Mouse (Mus musculus): ENCODE results near the gene Tbc1d13. TPM values are rescaled to one million over a fixed set of nuclear protein-coding genes. Genes with fewer than 3 reads are reported as not detected.
"Not testable (repeated sequence)": the region's sequence is repeated elsewhere in the genome, so short reads cannot be mapped to it uniquely, and the experiment has no call there.

The Tbc1d13 gene
- polyA plus RNA-seq, 2 experiments from 2014 or later = 6.8 to 6.9 TPM

DNA sequence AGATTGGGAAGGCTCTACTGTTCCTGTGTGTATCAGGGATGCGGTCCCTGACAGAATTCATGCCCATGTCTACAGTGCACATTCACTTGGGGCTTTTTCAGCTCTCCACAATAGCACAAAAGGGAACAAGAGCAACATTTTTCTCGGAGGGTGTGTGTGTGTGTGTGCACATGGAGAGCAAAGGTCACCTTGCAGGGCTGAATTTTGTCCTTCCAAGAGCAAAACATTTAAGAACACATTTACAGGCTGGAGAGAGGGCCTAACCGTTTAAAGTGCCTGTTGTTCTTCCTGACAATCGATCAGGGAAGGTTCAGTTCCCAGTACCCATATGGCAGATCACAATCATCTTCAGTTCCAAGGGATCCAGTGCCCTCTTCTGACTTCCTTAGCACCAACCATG is 3.4 kb upstream of the Tbc1d13 start:
- no peak for ATAC-seq

DNA sequence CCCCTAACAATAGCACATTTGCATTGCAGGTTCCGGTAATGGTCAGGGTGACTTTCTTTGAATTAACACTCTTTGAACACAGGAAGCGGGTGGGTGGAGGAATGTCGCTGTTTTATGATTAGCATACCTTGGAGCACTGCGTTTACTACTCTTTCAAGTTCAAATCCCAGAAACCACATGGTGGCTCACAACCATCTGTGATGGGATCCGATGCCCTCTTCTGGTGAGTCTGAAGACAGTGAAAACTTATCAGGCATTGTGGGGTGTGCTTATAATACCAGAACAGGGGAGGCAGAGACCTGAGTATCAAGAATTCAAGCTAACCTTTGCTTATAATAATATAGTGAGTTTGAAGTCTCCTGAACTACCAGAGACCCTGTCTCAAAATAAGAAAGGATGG is 2.3 kb upstream of the Tbc1d13 start:
- ATAC-seq = not testable (repeated sequence)

DNA sequence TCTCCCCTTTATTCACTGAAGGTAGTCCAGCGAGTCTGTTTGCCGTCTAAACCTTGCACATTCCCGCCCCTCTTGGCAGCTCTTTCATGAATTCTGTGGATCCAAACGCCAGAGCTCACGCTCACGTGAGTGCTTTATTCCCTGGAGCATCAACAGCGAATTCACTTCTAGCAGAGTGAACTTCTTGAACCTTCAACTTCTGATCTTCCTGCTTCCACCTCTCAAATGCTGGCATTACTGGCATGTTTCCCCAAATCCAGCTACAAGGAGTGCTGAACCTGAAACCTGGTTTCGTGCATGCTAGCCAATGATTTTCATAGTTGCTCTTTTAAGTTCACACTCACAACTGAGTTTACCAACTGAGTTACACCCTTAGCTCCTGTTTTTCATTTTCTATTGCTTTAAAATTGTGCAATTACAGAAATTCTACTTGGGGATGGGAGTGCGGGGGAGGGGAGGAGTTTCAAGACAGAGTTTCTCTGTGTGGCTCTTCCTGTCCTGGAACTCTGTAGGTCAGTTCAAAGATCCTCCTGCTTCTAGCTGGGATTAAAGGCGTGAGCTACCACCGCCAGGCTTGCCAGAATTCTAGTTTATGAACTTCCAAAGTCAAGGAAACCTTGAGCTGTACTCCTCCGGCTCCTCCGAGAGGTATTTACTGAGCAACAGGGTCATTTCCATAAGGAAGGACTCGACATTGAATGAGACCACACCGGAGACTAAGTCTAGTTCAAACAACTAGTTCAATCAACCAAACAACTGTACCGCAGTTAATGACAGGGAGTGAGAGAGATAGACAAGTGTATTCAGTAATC is 539 bp upstream of the Tbc1d13 start:
- no peak for ATAC-seq

DNA sequence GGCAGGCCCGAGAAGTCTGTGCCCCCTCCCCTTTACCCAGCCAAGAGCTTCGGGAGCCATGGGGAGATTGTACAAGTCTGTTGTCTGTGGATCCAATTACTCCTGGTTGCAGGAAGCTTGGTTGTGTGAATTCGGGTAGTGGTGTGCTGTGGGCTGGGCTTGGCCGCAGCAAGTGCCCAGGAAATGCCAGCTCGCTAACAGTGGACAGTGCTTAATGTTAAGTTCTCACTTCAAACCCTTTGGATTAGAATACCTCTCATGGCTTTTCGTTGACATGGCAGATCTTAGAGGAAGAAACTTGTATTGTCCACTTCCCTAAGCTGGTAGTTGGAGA is 799 bp downstream of the Tbc1d13 start:
- no peak for ATAC-seq

DNA sequence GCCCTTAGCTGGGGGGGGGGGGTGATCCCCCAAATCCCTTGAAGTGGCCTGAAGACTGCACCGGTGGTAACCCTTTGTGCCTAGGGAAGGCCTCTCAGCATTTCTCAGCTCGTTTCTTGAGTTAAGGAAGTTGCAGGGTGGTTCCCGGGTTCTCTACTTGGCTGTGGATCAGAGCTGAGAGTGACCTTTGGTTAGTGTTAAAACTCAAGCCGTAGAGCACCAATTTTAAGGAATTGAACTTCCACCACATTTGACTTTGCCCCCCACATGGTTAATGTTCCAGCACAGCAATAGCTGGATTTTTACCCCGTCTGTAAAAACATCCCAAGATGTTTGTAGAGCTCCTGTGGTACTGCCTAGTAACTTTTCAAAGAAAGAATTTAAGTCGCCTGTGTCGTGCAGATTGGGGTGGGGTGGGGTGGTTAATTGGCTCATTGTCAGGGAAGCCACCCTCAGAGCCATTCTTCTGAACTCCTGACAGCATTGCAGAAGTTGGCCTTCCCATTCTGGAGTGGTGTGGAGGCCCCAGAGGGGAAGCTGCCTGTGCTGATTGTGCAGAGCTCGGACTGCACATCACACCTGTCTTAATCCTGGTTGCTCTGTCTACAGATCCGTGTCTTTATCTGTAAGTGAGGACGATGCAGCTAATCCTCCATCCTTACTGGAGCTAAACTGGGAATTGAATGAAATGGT is 1.5 kb downstream of the Tbc1d13 start:
- ATAC-seq = no peak

DNA sequence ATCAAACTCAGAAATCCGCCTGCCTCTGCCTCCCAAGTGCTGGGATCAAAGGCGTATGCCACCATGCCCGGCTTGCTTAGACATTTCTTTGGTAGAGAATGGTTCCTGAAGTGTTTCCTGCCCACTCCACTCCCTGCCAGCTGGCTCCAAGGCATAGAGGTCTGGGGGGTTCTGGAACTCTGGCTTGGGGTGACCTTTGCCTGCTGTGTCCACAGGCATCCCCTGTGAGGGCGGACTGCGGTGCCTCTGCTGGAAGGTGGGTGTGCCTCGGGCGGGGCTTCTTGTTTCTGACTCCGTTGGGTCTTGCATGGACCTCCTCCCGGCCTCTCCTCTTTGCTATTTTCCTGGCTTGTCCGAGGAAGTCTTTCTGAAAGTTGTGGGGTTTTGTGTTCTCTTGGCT is 2.9 kb downstream of the Tbc1d13 start:
- no peak for ATAC-seq

DNA sequence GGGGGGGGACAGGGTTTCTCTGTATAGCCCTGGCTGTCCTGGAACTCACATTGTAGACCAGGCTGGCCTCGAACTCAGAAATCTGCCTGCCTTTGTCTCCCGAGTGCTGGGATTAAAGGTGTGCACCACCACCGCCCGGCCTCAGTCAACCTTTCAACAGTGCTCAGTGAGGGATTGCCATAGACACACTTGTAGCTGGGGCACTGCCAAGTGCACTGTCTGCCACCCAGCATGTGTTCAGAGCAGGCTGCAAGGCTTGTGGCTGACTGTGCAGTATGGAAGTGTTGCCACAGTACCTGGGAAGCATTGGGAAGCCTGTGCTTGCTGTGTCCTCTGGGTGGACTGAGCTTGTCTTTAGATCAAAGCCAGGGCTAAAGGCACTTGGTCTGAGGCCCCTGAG is 6.5 kb downstream of the Tbc1d13 start:
- ATAC-seq = not testable (repeated sequence)

DNA sequence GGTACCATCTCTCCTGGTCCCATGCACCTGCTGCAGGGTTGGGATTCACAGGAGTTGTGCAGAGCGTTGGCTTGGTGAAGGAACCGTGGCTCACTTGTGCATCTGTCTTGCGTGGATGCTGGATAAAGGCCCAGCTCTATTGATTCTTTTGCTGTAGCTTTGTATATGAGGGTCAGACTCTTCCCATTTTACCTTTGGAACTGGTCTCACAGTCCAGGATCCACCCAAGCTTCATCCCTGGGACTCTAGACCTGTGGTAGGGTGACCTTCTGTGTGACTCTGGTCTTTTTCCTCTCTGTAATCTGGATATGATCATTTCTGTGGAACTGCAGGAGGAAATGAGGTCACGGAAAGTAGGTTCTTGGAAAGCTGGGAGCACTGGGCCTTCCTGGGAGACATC is 10.9 kb downstream of the Tbc1d13 start:
- ATAC-seq = no peak

DNA sequence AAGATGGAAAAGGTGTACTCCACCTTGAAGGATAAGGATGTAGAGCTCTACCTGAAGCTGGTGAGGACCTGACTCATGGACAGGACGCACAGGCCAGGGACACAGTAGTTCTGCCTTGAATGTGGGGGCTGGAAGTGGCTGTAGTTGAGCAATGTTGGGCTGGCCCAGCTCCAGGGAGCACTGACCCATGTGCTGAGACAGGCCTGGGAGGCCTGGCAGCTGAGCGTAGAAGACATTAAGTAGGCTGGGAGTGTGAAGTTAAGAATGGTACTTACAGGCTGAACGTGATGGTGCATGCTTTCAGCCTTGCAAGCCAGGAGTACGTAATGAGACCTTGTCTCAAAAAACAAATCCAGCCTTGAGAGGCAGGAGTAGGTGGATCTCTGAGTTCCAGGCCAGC is 13.9 kb downstream of the Tbc1d13 start:
- no peak for ATAC-seq

DNA sequence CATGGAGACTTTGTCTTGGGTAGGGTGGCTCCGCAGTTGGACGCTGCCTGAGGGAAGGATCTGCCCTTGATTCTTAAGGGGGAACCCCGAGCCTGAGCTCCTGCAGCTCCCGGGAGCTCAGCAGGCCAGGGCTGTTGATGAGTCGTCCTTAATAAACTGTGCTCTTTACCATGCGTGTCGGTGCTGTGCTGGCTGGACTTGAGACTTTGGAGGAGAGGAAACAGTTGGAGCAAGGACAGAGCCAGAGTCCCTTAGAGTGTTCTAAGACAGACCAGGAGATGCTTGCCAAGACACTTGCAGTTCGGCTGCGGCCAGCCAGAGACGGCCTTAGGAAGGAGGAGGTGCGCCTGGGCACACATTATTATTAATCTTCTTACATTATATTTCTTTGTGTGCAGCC is 18.3 kb downstream of the Tbc1d13 start:
- ATAC-seq = no peak

DNA sequence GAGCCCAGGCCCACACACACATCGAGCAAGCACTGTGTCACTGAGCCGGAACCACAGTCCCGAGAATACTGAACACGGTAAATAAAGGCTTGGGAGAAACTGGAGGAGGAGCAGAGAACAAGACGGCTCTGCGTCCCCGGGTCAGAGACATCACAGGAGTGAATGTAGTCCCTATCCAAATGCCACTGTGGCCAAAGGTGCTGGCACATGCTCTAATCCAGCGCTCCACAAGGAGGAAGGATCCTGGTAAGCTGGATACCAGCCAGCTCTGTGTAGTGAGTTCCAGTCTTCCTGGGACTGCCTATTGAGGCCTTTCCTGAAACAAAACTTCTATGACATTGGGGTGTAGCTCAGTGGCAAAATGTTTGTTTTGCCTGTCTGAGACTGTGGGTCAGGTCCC is 19.1 kb downstream of the Tbc1d13 start:
- no peak for ATAC-seq

DNA sequence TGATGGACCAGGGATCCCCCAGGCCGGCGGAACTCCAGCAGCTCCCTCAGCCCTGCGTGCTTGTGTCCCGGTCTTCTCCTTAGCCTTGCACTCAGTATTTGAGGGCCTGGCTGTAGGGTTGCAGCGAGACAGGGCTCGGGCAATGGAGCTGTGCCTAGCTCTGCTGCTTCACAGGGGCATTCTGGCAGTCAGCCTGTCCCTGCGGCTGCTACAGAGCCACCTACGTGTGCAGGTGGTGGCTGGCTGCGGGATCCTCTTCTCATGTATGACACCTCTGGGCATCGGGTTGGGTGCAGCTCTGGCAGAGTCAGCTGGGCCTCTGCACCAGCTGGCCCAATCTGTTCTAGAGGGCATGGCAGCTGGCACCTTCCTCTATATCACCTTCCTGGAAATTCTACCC is 26.3 kb downstream of the Tbc1d13 start:
- not testable (repeated sequence) for ATAC-seq

DNA sequence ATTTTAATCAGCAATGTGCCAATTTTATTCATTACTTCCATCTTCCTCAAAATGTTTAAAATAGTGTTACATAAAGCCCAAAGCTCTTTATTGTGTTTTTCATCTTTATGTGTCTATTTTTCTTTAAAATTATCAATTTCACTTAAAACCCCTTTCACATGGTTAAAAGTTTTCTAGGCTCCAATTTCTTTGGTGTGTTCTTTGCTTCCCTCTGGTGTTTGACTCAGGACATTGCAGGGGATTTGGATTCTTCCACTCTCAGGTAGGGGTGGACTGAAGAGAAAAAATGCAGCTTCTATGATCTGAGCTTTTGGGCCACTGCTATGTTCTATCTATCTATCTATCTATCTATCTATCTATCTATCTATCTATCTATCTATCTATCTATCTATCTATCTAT is 28.3 kb downstream of the Tbc1d13 start:
- no peak for ATAC-seq

DNA sequence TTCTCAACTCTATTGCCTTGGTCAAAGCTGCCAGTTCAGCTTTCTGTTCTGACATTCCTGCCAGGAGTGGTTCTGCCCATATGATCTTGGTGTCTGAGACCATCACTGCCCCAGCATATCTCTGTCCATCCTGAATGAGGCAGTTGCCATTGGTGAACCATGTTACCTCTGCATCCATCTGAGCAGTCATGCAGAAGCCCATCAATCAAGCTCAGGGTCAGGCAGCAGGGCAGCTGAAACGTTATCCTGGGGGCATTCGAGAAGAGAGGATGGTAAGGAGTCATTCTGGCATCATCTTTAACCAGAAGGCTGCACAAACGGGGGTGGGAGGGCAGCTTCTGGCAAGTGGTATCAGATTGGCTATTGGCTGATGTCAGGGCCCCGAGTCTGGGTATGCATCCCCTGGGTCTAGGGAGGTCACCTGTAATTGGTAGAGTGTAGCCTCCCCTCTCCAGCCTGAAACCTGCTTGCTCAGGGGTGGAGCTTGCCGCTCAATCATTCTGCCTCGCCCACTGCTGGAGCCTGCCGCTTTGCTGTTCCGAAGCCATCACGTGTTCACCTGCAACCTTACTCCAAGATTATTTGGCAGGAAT is 30.9 kb downstream of the Tbc1d13 start:
- no peak for ATAC-seq

DNA sequence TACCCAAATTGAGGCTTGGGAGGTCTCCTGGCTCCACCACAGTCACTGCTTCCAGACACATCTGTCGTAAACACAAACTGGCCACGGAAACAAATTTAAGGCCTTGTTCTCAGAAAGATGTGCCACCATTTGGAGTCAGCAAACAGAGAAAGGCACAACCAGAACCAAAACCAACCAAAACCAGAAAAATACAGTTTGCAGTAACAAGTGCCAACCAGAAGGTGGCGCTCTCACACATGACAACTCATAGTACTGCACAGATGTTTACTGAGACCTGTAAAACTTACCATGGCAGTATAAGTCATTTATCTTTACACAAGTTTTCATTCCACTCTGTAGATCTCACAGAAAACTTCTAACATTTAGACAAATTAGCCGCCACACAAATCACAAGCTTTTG is 33.1 kb downstream of the Tbc1d13 start:
- ATAC-seq = no peak

DNA sequence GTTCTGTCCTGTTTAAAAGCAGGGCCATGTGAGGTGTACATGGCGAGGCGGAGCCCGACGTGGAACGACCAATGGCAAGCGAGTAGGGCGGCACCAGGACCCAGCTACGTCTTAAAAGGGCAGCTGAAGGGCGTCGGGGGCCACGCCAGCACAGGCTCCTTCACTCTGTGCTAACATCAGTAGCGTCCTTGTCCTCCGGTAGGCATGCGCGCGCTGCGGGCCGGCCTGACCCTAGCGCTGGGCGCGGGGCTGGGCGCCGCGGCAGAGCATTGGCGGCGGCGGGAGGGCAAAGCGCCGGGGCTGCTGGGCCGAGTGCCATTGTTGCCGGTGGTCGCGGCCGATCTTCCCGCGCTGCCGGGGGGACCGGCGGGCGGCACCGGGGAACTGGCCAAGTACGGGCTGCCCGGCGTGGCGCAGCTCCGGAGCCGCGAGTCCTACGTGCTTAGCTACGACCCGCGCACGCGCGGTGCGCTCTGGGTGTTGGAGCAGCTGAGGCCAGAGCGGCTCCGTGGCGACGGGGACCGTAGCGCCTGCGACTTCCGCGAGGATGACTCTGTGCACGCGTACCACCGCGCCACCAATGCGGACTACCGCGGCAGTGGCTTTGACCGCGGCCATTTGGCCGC is 37.9 kb downstream of the Tbc1d13 start, which contains the start of gene Endog:
Endog (plus strand) TSS at position 123 of the 626 bp plus-strand sequence.
- ATAC-seq = peak; percentile 88

DNA sequence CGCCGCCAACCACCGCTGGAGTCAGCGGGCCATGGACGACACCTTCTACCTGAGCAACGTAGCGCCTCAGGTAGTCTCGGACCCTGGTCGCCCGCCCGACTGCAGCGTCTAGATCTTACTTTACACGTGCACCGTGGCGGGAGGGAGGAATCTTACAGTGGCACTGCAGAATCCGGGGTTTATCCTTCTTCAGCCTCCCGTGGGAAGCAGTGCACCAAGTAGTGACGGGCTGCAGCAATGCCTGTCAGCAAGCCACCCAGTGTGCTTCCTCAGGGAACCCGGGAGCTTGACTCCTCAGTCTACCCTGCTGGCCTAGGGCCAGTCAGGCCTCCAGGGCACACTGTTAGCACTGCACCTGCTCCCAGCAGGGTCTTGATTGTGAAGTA is 38.4 kb downstream of the Tbc1d13 start:
- peak; percentile 8 for ATAC-seq

DNA sequence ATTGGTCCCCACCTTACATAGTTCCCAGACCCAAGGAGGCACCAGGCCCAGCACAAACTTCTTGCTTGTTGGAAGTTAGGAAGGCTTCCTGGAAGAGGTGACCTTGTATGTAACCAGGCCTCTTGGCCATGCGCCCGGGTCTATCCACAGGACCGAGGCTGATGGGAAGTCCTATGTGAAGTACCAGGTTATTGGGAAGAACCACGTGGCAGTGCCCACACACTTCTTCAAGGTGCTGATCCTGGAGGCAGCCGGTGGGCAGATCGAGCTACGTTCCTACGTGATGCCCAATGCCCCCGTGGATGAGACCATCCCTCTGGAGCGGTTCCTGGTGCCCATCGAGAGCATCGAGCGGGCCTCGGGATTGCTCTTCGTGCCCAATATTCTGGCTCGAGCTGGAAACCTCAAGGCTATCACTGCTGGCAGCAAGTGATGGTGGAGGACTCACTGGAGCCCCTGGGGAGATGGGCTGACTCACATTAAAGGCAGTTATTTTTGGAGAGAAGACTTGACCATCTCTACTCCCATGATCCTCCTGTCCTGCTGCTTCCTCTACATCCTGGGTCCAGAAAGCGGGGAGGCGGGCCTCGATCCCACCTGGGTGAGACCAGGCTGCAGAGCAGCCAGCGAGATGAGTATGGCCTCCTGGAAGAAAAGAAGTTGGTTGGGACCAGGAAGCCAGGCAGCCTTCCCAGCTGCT is 40.1 kb downstream of the Tbc1d13 start:
- ATAC-seq = no peak

DNA sequence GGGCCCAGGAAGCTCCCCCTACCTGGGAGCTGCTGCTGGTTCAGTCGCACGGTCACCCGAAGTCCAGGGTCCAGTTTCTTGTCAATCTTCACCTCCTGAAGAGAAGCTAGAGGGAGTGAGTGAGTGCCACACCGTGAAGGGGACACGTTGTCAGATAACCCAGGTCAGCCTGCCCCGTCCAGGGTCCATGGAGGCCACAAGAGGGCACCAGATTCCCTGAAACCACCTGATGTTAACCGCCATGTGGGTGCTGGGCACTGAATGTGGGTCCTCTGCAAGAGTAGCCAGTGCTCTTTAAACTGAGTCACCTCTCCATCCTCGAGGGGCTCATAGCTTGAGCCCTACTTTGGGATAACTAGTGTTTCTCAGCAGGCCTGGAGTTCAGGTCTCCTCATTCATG is 42.4 kb downstream of the Tbc1d13 start:
- no peak for ATAC-seq

DNA sequence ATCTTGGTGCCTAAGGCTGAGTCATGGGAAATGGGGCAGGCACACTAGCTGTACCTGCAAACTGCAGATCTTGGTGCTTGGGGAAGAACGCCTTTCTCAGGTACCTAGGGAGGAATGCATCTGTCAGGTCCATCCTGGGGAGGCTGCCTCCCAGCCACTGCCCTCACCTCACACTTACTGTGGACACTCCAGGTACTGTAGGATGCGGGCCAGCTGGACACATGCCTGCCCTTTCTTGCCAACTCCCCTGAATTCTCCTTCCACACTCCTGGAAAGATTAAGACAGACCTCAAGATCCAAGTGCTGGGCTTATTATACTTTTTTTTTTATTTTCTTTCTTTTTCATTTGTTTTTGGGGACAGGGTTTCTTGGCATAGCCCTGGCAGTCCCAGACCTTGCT is 43.0 kb downstream of the Tbc1d13 start:
- ATAC-seq = no peak

DNA sequence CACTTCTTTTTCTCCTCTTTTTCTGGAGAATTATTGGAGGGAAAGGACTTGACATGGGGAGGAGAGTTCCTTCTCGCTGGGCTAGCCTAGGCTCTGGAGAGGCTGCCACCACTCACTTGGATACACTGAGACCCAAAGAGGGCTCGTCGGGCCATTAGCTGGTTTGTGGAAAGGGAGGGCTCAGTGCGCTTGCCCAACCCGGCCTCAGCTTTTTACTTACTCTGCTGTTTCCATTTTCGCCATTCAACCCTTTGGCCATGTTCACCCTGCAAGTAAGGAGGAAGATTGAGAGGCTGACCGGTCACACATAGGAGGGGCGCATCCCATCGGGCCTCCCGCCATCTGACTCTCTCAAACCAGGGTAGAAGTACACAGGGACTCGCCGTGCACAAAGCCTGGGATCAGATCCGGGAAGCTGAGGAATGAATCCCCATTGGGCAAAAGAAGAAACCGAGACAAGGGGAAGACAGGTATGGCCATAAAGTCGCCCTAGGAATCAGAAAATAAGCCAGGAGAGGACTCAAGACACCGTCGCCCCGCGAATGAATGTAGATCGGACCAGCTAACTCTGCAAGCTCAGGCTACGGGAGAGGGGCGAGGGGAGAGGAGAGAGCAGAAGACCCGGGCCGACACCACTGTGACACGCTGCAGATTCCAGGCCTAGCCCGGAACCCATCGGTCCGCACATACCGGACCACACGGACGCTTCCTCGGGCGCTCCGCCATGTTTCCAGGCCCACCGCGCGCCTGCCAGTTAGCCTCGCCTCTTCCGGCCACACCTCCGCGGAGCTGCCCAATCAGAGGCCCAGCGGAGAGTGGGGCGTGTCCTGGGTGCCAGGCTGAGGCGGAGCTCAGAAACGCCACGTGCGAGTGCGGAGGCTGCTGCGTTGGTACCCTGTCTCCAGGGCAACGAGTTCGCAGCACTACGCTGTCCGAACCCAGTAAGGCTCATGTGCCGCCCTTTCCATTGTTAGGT is 44.4 kb downstream of the Tbc1d13 start, which contains the start of gene Spout1:
Spout1 (minus strand) TSS at position 760 of the 976 bp plus-strand sequence.
- ATAC-seq = peak; percentile 99

All from activated CD4-positive, CD25-positive, alpha-beta regulatory T cell, adult 4 months (primary cell).